Mouse (Mus musculus): ENCODE measurements at regions not wholly inside any gene's neighbourhood (a gene's known extent, or its start where the extent isn't known, plus 50 kb on each side); places are given as distances from the start of the nearest gene placed in this dataset.

- no peak for DNase-seq (ENCODE audit: low read depth, low spot score)
- Histone ChIP-seq H3K36me3 (ENCODE audit: control insufficient read depth, insufficient read depth, low read length, poor library complexity, severe bottlenecking) (no peaks in the 10 kb centered on the region), H3K4me1 (ENCODE audit: control insufficient read depth in 2 of 2, insufficient read depth in 2 of 2, low read length in 2 of 2, poor library complexity in 1 of 2) (no peaks in the 10 kb centered on the region), H3K27ac (ENCODE audit: insufficient read depth, low read depth, low read length, poor library complexity, severe bottlenecking) (no peak overlapping the region), H3K9ac (ENCODE audit: insufficient read depth, low read depth, low read length, poor library complexity, severe bottlenecking) (no peak overlapping the region), H3K9me3 (ENCODE audit: control insufficient read depth, insufficient read depth, low read depth, low read length) (no peaks in the 10 kb centered on the region), H3K4me3 (ENCODE audit: insufficient read depth in 1 of 2, low read depth in 1 of 2, low read length in 2 of 2, poor library complexity in 1 of 2, severe bottlenecking in 1 of 2) (no peak overlapping the region)
- in situ Hi-C loops (cut with MboI; ENCODE audit: low sequenced_read_pairs in 2 of 2, unreplicated experiment in 2 of 2) = no loop called here
- TF ChIP-seq ZC3H11A (IDR thresholded peaks at IDR 0.05; ENCODE audit: borderline replicate concordance, low read depth, low read length) (no peak), CHD2 (IDR thresholded peaks at IDR 0.05; ENCODE audit: low read depth, low read length) (no peak), MAFK (IDR thresholded peaks at IDR 0.05; ENCODE audit: insufficient read depth, low read depth, low read length) (no peak), ZNF384 (IDR thresholded peaks at IDR 0.05; ENCODE audit: low read depth, low read length) (no peak), HCFC1 (IDR thresholded peaks at IDR 0.05; ENCODE audit: borderline replicate concordance, insufficient read depth, low read length) (no peak)
These were observed 157.5 kb upstream of the Irx1 start for GRCm38 (mm10) chr13:72120911-72121553.

GRCm38 (mm10) chr13:72121554-72122229, 158.2 kb upstream of the Irx1 start:
- Histone ChIP-seq H3K4me1 (ENCODE audit: control insufficient read depth in 2 of 2, insufficient read depth in 2 of 2, low read length in 2 of 2, poor library complexity in 1 of 2) (no peaks in the 10 kb centered on the region), H3K27ac (ENCODE audit: insufficient read depth, low read depth, low read length, poor library complexity, severe bottlenecking) (no peak overlapping the region), H3K36me3 (ENCODE audit: control insufficient read depth, insufficient read depth, low read length, poor library complexity, severe bottlenecking) (no peaks in the 10 kb centered on the region), H3K9ac (ENCODE audit: insufficient read depth, low read depth, low read length, poor library complexity, severe bottlenecking) (no peak overlapping the region), H3K9me3 (ENCODE audit: control insufficient read depth, insufficient read depth, low read depth, low read length) (no peaks in the 10 kb centered on the region), H3K4me3 (ENCODE audit: insufficient read depth in 1 of 2, low read depth in 1 of 2, low read length in 2 of 2, poor library complexity in 1 of 2, severe bottlenecking in 1 of 2) (no peak overlapping the region; a peak in 1 of 4 replicates)
- DNase-seq (ENCODE audit: low read depth, low spot score) = no peak
- in situ Hi-C loops (cut with MboI; ENCODE audit: low sequenced_read_pairs in 2 of 2, unreplicated experiment in 2 of 2) = no loop called here
- TF ChIP-seq ZC3H11A (IDR thresholded peaks at IDR 0.05; ENCODE audit: borderline replicate concordance, low read depth, low read length) (no peak), MAFK (IDR thresholded peaks at IDR 0.05; ENCODE audit: insufficient read depth, low read depth, low read length) (no peak), CHD2 (IDR thresholded peaks at IDR 0.05; ENCODE audit: low read depth, low read length) (no peak), HCFC1 (IDR thresholded peaks at IDR 0.05; ENCODE audit: borderline replicate concordance, insufficient read depth, low read length) (no peak), ZNF384 (IDR thresholded peaks at IDR 0.05; ENCODE audit: low read depth, low read length) (no peak)

- no peaks in the 10 kb centered on the region for H3K4me1 ChIP-seq (ENCODE audit: control insufficient read depth in 2 of 2, insufficient read depth in 2 of 2, low read length in 2 of 2, poor library complexity in 1 of 2)
- in situ Hi-C loops (cut with MboI; ENCODE audit: low sequenced_read_pairs in 2 of 2, unreplicated experiment in 2 of 2) = no loop called here
- no peak for DNase-seq (ENCODE audit: low read depth, low spot score)
- peak overlapping the region in 1 of 2 experiments; percentile 23; a peak in 2 of 4 replicates for H3K4me3 ChIP-seq (ENCODE audit: insufficient read depth in 1 of 2, low read depth in 1 of 2, low read length in 2 of 2, poor library complexity in 1 of 2, severe bottlenecking in 1 of 2)
- no peak overlapping the region for H3K27ac ChIP-seq (ENCODE audit: insufficient read depth, low read depth, low read length, poor library complexity, severe bottlenecking)
- H3K9ac ChIP-seq (ENCODE audit: insufficient read depth, low read depth, low read length, poor library complexity, severe bottlenecking) = no peak overlapping the region
- H3K9me3 ChIP-seq (ENCODE audit: control insufficient read depth, insufficient read depth, low read depth, low read length) = no peaks in the 10 kb centered on the region
- no peak for TF ChIP-seq HCFC1 (IDR thresholded peaks at IDR 0.05; ENCODE audit: borderline replicate concordance, insufficient read depth, low read length)
- TF ChIP-seq CHD2 (IDR thresholded peaks at IDR 0.05; ENCODE audit: low read depth, low read length) = no peak
- H3K36me3 ChIP-seq (ENCODE audit: control insufficient read depth, insufficient read depth, low read length, poor library complexity, severe bottlenecking) = no peaks in the 10 kb centered on the region
These were observed 158.7 kb upstream of the Irx1 start for GRCm38 (mm10) chr13:72122230-72122627.

DNA sequence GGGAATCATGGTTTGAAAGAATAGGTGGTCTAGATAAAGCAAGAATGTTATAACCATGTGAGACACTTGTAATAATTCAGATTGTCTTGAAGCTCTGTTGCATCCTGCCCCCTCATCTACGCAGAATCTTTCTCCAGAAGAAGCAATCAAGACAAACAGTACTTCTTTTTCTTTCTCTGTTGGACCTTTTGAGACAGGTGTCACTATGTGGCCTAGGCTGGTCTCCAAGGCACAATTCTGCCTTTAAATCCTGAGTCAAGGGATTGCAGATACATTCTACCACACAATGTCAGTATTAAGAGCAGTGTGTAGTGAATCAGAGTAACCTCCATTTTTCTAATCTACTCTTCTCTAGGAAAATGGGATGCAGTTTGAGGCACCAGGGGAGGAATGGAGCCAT, 164.8 kb upstream of the Irx1 start:
- Histone ChIP-seq H3K4me1 (ENCODE audit: control insufficient read depth in 2 of 2, insufficient read depth in 2 of 2, low read length in 2 of 2, poor library complexity in 1 of 2) (no peaks in the 10 kb centered on the region), H3K36me3 (ENCODE audit: control insufficient read depth, insufficient read depth, low read length, poor library complexity, severe bottlenecking) (no peaks in the 10 kb centered on the region), H3K9ac (ENCODE audit: insufficient read depth, low read depth, low read length, poor library complexity, severe bottlenecking) (no peak overlapping the region), H3K27ac (ENCODE audit: insufficient read depth, low read depth, low read length, poor library complexity, severe bottlenecking) (no peak overlapping the region), H3K9me3 (ENCODE audit: control insufficient read depth, insufficient read depth, low read depth, low read length) (no peaks in the 10 kb centered on the region), H3K4me3 (ENCODE audit: insufficient read depth in 1 of 2, low read depth in 1 of 2, low read length in 2 of 2, poor library complexity in 1 of 2, severe bottlenecking in 1 of 2) (no peak overlapping the region)
- in situ Hi-C loops (cut with MboI; ENCODE audit: low sequenced_read_pairs in 2 of 2, unreplicated experiment in 2 of 2) = no loop called here
- no peak for DNase-seq (ENCODE audit: low read depth, low spot score)
- TF ChIP-seq ZC3H11A (IDR thresholded peaks at IDR 0.05; ENCODE audit: borderline replicate concordance, low read depth, low read length) (no peak), ZNF384 (IDR thresholded peaks at IDR 0.05; ENCODE audit: low read depth, low read length) (no peak), HCFC1 (IDR thresholded peaks at IDR 0.05; ENCODE audit: borderline replicate concordance, insufficient read depth, low read length) (no peak), MAFK (IDR thresholded peaks at IDR 0.05; ENCODE audit: insufficient read depth, low read depth, low read length) (no peak), CHD2 (IDR thresholded peaks at IDR 0.05; ENCODE audit: low read depth, low read length) (no peak)

Measured in ES-E14 (cell line).